Mouse (Mus musculus): Measurements from ENCODE around the gene Gm20458.

DNA sequence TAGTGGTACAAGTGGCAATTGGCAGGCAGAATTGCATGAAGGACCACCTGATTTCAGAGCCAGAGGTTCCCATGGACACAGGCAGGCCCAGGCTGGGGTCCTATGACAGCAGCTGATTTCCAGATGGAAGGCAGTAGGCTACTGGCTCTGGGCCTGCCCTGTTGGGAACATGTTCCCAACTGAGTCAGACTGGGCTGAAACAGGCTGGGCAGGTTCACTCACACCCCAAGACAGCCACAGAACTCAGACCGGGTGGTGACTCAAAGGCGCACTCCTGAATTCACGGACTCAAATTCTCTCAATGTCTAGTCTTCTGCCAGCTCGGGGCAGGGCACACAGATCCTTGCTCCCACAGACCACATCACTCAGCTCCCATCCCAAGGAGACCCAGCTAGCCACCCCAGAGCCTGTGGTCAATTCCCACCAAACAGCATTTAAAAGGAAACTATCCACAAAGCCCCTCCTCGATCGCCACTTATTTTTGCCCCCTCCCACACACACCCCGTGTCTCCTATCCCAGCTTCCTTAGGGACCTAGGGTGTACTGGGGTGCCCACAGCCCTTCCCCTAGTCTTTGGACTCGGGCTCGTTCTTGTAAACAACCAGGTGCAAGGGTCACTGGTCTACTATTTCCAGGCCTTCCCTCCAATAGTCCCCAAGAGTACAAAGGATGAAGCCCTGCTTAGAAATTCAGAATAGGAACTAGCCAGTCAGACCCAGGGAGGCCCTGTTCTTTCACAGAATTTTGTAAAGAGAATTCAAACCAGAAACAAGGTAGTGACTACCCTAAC lies 28.9 kb upstream of the Gm20458 start:
- TF ChIP-seq EP300 (IDR thresholded peaks at IDR 0.05; ENCODE audit: insufficient read depth, low read depth, low read length), result no peak
- TF ChIP-seq CTCF (IDR thresholded peaks at IDR 0.05; ENCODE audit: low read depth, low read length), result no peak
- TF ChIP-seq POLR2A (IDR thresholded peaks at IDR 0.05; ENCODE audit: insufficient read depth, low read length), result no peak
